Mouse (Mus musculus) small intestine, adult 2 months (tissue): ENCODE data around the gene Cdk15.

Experiments
- CTCF ChIP-seq: fragments of 200-500 bp; IDR thresholded peaks from 2 replicates; pipeline ENCODE4 v1.5.1; 2012; ENCODE audit warnings: low read depth, mild to moderate bottlenecking, control low read depth, inconsistent platforms, low read length, moderate library complexity, mixed read lengths; ENCODE audit not compliant: insufficient replicate concordance, insufficient read length; ENCODE audit errors: extremely low read depth
- POLR2A ChIP-seq: fragments of 200-500 bp; IDR thresholded peaks from 2 replicates; pipeline ENCODE4 v1.6.1; 2012; ENCODE audit warnings: low read depth, mild to moderate bottlenecking, control low read depth, inconsistent platforms, low read length, moderate library complexity

DNA sequence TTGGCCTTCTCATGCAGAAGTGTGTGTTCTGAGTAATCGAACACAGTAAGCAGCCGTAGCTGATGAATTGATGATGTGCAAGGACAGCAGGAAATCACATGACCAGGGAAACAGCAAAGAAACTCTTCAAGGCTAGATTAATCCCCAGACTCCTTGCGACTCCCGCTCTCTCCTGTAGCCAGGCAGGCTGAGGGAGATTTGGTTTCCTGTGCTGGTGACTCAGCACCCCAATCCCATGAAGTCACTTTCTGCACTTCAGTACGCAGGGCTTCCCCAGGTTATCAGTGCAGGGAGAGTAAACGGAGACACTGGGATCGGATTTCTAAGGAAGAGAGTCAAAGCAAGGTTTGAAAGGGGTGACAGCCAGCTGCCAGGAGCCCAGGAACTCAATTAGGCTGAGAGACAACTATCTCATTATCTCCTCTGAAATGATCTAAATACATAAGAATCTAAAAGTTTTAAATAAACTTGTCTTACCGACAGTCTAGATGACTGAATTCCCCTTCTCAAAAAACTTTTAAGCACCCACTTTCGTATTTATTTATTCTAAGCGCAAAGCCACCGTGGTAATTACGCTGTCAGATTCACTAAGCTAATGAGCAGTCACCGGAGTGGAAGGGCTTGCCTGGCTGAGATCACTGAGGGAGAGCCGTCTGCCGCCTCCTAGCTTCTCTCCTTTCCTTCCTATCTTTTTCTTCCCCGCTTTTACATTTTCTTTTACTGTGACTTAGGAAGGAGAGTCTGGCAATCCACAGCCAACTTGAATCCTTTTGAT lies 84.3 kb downstream of the Cdk15 start:
- no peak for TF ChIP-seq CTCF
- no peak for TF ChIP-seq POLR2A
